Mouse (Mus musculus) monocyte, adult 5-6 weeks (primary cell): ENCODE results near the gene Itpk1. TPM values are rescaled to one million over a fixed set of nuclear protein-coding genes. Genes with fewer than 3 reads are reported as not detected.

Experiments used
- ATAC-seq: fragments of 153-309, 156-312 bp; replicated peaks from 2 replicates; pipeline ENCODE4 v1.8.0; 2017; ENCODE audit warnings: mild to moderate bottlenecking; ENCODE audit not compliant: low TSS enrichment, insufficient number of reproducible peaks, severe bottlenecking, poor library complexity, low FRiP score
- total RNA-seq: library from RNA; stranded (forward); fragments of 200-1000, 200-491, 200-594 nt; gene quantifications from 3 replicates; pipeline ENCODE4 v1.2.3, GENCODE M21; 2017

Itpk1 gene
- total RNA-seq, 1 experiment from 2014 or later, result 21.2 TPM

DNA sequence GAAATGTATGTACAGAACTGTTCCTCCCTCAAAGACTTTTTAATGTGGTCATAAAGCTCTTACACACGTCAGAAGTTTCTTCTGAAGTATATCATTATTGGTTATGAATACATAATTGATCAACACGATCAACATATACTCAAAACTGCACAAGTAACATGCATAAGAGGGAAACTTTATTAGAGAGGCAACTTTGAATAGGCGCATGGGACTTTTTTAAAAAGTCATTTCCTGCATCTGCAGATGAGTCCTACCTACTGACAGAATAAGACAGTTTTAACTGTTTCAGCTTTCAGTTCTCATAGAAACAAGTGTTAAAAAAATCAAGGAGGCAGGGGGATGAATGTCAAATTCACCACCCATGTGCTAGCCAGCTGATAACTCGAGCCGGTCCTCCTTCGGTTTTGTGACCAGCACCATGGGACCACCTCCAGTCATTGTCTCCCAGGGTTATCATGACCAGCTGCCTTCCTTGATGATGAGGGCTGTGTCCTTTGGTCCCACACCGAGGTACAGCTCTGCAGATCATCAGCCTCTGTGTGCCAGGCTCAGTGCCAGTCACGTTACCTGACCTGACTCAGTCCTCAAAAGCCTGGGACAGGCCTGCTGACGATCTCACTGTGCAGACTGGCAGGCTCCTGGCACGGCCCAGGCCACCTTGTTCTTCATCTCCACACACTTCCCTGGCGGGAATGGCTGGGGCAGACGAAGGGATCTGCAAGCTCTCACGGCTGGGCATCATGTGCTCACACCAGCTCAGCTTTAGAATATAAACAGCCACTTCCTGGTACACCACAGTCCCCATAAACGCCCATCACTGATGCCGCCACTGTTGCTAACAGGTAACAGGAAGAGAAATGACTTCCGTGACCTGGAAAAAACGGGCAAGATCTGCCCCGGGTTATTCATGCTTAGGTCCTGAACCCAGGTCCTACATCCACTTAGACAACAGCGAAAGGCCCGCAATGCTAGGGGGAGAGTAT is 31.6 kb downstream of the Itpk1 start:
- no peak for ATAC-seq

DNA sequence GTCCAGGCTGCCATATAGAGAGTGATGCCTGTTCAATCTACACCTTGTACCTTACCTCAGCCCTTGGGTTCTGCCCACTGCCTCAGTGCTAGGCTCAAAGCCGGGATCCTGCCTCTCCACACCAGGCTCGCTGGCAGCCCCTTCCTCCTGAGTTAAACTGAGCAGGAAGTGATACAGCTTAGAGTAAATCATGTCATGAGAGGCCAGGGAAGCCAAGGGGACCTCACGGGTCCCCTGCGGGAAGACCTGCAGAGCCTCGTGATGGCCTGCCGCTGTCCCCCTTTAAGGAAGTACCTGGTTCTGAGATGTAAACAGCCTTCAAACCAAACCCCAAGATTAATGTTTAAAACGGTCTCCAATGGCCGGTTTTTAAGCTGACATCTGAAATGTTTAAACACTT is 32.6 kb downstream of the Itpk1 start:
- no peak for ATAC-seq

DNA sequence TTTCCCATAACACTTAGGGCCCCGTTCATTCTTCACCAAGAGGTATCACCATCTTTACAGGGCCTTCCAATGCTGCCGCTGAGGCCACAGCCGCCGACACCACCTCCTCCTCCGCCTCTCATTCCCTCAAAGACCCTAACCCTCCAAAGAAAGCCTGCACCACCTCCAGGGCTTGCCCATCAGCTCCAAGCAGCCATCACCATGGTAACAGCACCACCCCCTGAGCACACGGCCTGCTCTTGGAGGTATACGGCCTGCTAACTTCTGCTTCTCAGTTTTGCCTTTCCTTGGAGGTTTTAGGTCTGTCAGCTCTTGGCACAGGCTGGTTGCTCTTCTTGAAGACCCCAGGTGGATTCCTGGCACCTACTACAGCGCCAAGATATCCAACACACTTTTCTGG is 33.9 kb downstream of the Itpk1 start:
- ATAC-seq, result no peak

GRCm38 (mm10) chr12:102665465-102666202 is 39.1 kb downstream of the Itpk1 start:
- no peak for ATAC-seq

DNA sequence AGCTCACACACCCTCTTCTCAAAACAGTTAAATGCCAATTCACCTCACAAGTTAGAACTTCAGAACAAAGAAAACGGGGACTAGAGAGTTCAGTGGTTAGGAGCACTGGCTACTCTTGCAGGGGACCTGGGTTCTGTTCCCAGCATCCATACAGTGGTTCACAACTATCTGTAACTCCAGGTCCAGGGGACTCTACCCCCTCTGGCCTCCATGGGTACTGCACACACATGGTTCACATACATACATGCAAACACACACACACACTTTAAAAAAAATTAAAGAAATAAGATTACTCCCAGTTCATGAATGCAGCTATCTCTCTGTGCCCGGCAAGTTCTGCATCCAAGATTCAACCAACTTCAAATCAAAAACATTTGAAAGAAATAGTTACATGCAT is 40.7 kb downstream of the Itpk1 start:
- no peak for ATAC-seq

- ATAC-seq, result no peak
These were observed 41.2 kb downstream of the Itpk1 start for GRCm38 (mm10) chr12:102663349-102664051.

DNA sequence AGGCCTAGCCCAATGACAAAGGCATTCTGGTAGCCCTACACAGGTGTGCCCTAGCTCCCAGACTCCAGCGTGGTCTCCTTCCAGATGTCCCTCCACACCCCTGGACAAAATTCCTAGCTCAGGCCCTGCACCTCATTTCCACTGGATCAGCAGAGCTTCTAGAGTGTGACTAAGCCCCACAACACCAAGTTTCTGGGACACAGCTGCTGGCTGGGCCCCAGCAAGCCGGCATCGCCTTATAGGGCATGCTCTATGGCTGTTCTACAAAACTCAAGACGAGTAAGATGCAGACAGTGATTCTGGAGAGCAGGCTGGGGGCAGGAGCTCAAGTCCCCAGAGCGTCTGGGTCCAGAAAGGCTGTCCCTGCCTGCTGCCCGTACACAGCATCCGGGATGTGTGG is 43.0 kb downstream of the Itpk1 start:
- ATAC-seq, result no peak

GRCm38 (mm10) chr12:102660906-102661651 is 43.7 kb downstream of the Itpk1 start:
- ATAC-seq, result no peak

DNA sequence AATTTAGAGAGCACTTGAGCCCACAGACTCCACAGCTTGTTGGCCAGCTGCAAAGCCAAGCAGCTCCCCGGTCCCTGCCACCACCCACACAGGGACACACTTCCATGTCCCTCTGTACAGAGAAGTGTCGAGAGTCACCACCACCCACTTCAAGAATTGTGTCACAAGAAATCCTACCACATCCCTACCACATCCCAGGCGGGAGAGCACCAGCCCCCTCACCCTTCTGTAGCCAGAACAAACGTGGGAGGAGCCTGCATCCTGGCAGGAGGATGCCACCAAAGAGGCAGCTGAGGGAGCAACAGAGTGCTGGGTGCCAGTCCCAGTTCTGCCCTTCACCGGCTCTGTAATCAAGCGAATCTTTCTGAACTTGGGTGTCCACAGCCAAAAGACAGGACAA is 51.7 kb downstream of the Itpk1 start:
- no peak for ATAC-seq

GRCm38 (mm10) chr12:102652420-102652819 is 52.3 kb downstream of the Itpk1 start:
- no peak for ATAC-seq

DNA sequence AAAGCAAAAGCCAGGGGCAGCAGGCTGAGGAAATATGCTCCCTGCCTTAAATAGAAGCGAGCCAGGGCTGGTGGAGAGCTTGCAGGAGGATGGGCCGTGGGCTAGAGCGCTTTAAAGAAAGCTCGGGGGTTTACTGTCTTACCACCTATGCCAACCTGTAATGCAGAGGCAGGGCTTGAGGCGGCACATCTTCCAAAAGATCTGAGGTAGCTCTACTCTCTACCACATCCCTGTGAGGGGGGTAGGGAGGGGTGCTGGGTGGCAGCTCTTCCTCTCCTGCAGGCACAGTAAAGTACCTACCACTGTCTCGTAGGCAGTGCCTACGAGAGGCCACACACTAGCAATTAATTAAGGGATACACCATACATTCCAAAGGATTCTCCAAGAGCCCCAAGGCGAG is 52.9 kb downstream of the Itpk1 start:
- no peak for ATAC-seq

DNA sequence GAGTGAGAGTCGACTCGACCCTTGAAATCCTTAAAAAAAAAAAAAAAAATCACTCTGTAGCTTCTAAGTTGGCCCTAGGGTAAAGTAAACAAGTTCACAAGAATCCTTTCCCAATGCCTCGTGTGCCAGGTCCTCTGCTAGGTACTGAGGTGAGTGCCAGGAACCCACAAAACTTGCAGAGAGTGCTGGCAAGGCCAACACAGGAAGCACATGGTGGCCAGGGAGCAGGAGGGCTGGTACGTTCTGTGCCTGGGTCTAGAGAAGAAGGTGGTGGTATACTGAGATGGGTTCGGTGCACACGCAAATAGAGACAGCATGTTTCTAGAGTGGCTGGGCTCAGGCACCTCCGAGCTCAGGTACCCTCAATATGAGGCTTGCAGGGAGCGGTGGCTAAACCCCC is 53.3 kb downstream of the Itpk1 start:
- ATAC-seq, result no peak

- no peak for ATAC-seq
These were observed 54.1 kb downstream of the Itpk1 start for GRCm38 (mm10) chr12:102650649-102651048.

DNA sequence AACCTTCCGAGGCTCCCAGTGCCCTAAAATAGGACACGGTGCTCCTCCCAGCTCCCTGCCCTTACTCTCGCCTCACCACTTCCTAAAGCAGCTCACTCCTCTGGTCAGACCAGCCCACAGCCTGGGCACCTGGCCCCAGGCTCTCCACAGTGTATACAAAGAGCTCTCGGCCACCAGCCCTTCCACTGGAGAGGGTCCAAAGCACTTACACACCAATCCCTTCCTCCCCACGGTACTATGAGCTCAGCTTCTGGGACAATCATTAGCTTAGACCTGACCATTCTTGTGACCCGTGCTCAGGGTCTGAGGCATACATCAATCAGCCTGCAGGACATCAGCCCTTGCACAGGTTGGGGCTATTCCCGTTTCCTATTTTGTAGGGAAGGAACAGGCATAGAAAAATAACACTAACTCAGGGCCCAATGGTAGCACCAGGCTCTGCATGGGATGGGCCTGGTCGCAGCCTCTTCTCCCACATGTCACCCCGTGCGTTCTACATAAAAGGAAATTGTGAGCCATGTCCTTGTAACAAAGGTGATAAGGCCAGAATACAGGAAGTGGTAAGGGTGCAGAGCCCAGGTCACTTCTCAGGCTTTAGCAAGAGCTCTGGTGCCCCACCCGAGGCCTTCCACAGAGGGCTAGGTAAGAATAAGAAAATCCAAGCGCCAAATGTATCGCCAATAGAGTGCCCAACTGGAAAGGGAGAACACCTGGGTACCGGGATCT is 56.7 kb downstream of the Itpk1 start:
- 0 out of 2 replicates have a peak, but pooled peaks have one; percentile 14 for ATAC-seq

- peak; percentile 58 for ATAC-seq
These were observed 58.0 kb downstream of the Itpk1 start for GRCm38 (mm10) chr12:102646586-102647260.

GRCm38 (mm10) chr12:102645911-102646585 is 58.7 kb downstream of the Itpk1 start:
- 0 out of 2 replicates have a peak, but pooled peaks have one; percentile 9 for ATAC-seq

DNA sequence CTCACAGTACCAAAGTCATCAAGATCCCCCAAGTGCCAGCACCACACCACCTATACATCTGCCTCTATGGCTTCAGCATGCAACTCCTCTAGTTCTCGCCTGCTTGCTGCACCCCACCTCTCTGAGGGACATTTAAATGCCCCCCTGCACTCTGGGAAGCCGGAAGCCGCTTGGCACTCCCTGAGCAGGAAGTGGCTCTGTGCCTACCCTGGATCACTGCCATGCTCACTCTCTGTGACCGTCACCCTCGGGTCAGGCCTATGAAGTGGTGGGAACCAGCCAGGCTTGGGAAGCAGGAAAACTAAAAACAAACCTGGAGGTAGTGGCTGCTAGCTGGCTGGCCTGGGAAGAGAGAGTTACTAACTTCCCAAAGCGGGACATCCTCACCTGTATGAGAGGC is 61.4 kb downstream of the Itpk1 start:
- ATAC-seq, result no peak
